In genomic region chr8:85421329-85421728, GRCm38 (mm10) we compare ENCODE assay signal across 35 mouse cellular contexts. TPM values are rescaled to one million over a fixed set of nuclear protein-coding genes. Genes with fewer than 3 reads are reported as not detected.
DNase-seq lines count a peak whose midpoint lies in the region; ATAC-seq and TF ChIP-seq lines count a peak whose summit lies in the region.
"Had no signal": no experiment of that assay in that cellular context is flagged by ENCODE, and none has a peak within 500 bp of the region (broad histone marks: within the 10 kb centered on the region; RNA-seq: fewer than 3 reads in every experiment).

No protein-coding gene starts in this region.

- peaks cover 38% of the 10 kb centered on the region; the same call in 1 of the 2 replicates for H3K36me3 ChIP-seq in heart, embryonic 12.5 days
- H3K36me3 ChIP-seq in liver, embryonic 13.5 days: peaks cover 11% of the 10 kb centered on the region
- peaks cover 7% of the 10 kb centered on the region; the same call in 1 of the 2 replicates for H3K36me3 ChIP-seq in liver, postnatal 0 days (replicated peaks; ENCODE audit: insufficient read depth, low read length)
- H3K36me3 ChIP-seq in ES-E14 (ENCODE audit: control insufficient read depth, insufficient read depth, low read length, poor library complexity, severe bottlenecking): no peaks in the 10 kb centered on the region
- H3K36me3 ChIP-seq: forebrain, embryonic 15.5 days had no signal

- H3K4me3 ChIP-seq in heart, embryonic 12.5 days: no peak overlapping the region
- 0 out of 2 replicates have a peak overlapping the region, but pooled peaks have one; percentile 16 for H3K4me3 ChIP-seq in liver, embryonic 13.5 days (replicated peaks)
- H3K4me3 ChIP-seq in liver, postnatal 0 days (ENCODE audit: low read depth, low read length): no peak overlapping the region
- peak overlapping the region; percentile 61 to 72 for H3K4me3 ChIP-seq in ES-E14 (ENCODE audit: insufficient read depth in 1 of 2, low read depth in 1 of 2, low read length in 2 of 2, poor library complexity in 1 of 2, severe bottlenecking in 1 of 2)
- H3K4me3 ChIP-seq: embryonic facial prominence, embryonic 10.5 days; embryonic facial prominence, embryonic 15.5 days; forebrain, embryonic 10.5 days; forebrain, embryonic 15.5 days; hindbrain, embryonic 13.5 days; limb, embryonic 12.5 days; midbrain, embryonic 12.5 days; myocyte; neural tube, embryonic 12.5 days had no signal

- H3K4me1 ChIP-seq in heart, embryonic 12.5 days (replicated peaks): peaks cover 40% of the 10 kb centered on the region
- H3K4me1 ChIP-seq in liver, embryonic 13.5 days (replicated peaks): peaks cover 47% of the 10 kb centered on the region
- peaks cover 10% of the 10 kb centered on the region for H3K4me1 ChIP-seq in liver, postnatal 0 days (ENCODE audit: insufficient read depth)
- peaks cover 0 to 9% of the 10 kb centered on the region in 2 experiments; a peak in 2 of 4 replicates for H3K4me1 ChIP-seq in ES-E14 (ENCODE audit: control insufficient read depth in 2 of 2, insufficient read depth in 2 of 2, low read length in 2 of 2, poor library complexity in 1 of 2)
- H3K4me1 ChIP-seq: embryonic facial prominence, embryonic 10.5 days; forebrain, embryonic 10.5 days; forebrain, embryonic 15.5 days; midbrain, embryonic 12.5 days; neural tube, embryonic 12.5 days had no signal

- no peaks in the 10 kb centered on the region for H3K9me3 ChIP-seq in heart, embryonic 12.5 days (replicated peaks)
- no peaks in the 10 kb centered on the region for H3K9me3 ChIP-seq in liver, embryonic 13.5 days (replicated peaks)
- H3K9me3 ChIP-seq in liver, postnatal 0 days (ENCODE audit: low read length): no peaks in the 10 kb centered on the region
- H3K9me3 ChIP-seq in ES-E14 (ENCODE audit: control insufficient read depth, insufficient read depth, low read depth, low read length): no peaks in the 10 kb centered on the region
- H3K9me3 ChIP-seq: embryonic facial prominence, embryonic 10.5 days; embryonic facial prominence, embryonic 15.5 days; forebrain, embryonic 10.5 days; forebrain, embryonic 15.5 days; hindbrain, embryonic 13.5 days; limb, embryonic 12.5 days; megakaryocyte, embryonic 14.5 days; midbrain, embryonic 12.5 days; neural tube, embryonic 12.5 days had no signal

- no peak for TF ChIP-seq EP300 in liver, postnatal 0 days (IDR thresholded peaks at IDR 0.05; ENCODE audit: low read depth)

- TF ChIP-seq CTCF in liver, postnatal 0 days (IDR thresholded peaks at IDR 0.05; ENCODE audit: low read depth): no peak

- 98% methylated on average over 1 of the region's 1 CpGs for WGBS in heart, embryonic 12.5 days
- WGBS in liver, embryonic 13.5 days (ENCODE audit: insufficient replicate concordance): 72% methylated on average over 1 of the region's 1 CpGs
- 95% methylated on average over 1 of the region's 1 CpGs for WGBS in liver, postnatal 0 days (ENCODE audit: insufficient replicate concordance)

- in situ Hi-C loops in ES-E14 (cut with MboI; ENCODE audit: low sequenced_read_pairs in 2 of 2, unreplicated experiment in 2 of 2): loop anchor here in 1 of 2 experiments (25.0 kb wide), 1 partner anchor 459 kb away; the partner anchor contains the start of genes Gm49661, Prdx2 and Rnaseh2a

- no peak overlapping the region for H3K27ac ChIP-seq in heart, embryonic 12.5 days (ENCODE audit: poor library complexity, severe bottlenecking)
- H3K27ac ChIP-seq in liver, embryonic 13.5 days: no peak overlapping the region
- no peak overlapping the region for H3K27ac ChIP-seq in liver, postnatal 0 days (ENCODE audit: low read depth)
- H3K27ac ChIP-seq in ES-E14 (ENCODE audit: insufficient read depth, low read depth, low read length, poor library complexity, severe bottlenecking): peak overlapping the region; percentile 45; the same call in 1 of the 2 replicates
- H3K27ac ChIP-seq: embryonic facial prominence, embryonic 10.5 days; embryonic facial prominence, embryonic 15.5 days; forebrain, embryonic 10.5 days; forebrain, embryonic 15.5 days; hindbrain, embryonic 13.5 days; limb, embryonic 12.5 days; midbrain, embryonic 12.5 days; neural tube, embryonic 12.5 days; stomach, postnatal 0 days had no signal

- peak; percentile 69 for DNase-seq in heart, adult 11 months
- DNase-seq in liver, embryonic 13.5 days: no peak
- DNase-seq in liver, postnatal 0 days: no peak
- no peak for DNase-seq in ES-E14 (ENCODE audit: low read depth, low spot score)
- no peak for DNase-seq in adrenal gland, postnatal 36 days
- DNase-seq in adrenal gland, postnatal 10 days: no peak
- DNase-seq: adrenal gland, adult 8-10 months; cerebellum, adult 18-20 months; cerebellum, postnatal 25 days; gastrocnemius, postnatal 25 days; heart, postnatal 4 days; kidney, adult 9 months; kidney, postnatal 14 days; lung, embryonic 14.5 days; right cerebral cortex, adult 18-20 months; right cerebral cortex, postnatal 4 days; thymus, adult 18-20 months; thymus, postnatal 25 days had no signal

- no peaks in the 10 kb centered on the region for H3K27me3 ChIP-seq in heart, embryonic 12.5 days (replicated peaks)
- no peaks in the 10 kb centered on the region for H3K27me3 ChIP-seq in liver, embryonic 13.5 days
- H3K27me3 ChIP-seq in liver, postnatal 0 days (ENCODE audit: insufficient read depth, low read length): no peaks in the 10 kb centered on the region
- H3K27me3 ChIP-seq: embryonic facial prominence, embryonic 15.5 days; forebrain, embryonic 15.5 days; hindbrain, embryonic 13.5 days; limb, embryonic 12.5 days; megakaryocyte, embryonic 14.5 days; midbrain, embryonic 12.5 days; neural tube, embryonic 12.5 days had no signal

- H3K9ac ChIP-seq in heart, embryonic 12.5 days: no peak overlapping the region
- H3K9ac ChIP-seq in liver, embryonic 13.5 days: no peak overlapping the region
- no peak overlapping the region for H3K9ac ChIP-seq in liver, postnatal 0 days (replicated peaks)
- H3K9ac ChIP-seq in ES-E14 (ENCODE audit: insufficient read depth, low read depth, low read length, poor library complexity, severe bottlenecking): peak overlapping the region; percentile 78
- H3K9ac ChIP-seq: embryonic facial prominence, embryonic 15.5 days; forebrain, embryonic 15.5 days; hindbrain, embryonic 13.5 days; limb, embryonic 12.5 days; lung, embryonic 14.5 days; midbrain, embryonic 12.5 days; neural tube, embryonic 12.5 days had no signal

- H3K4me2 ChIP-seq in heart, embryonic 12.5 days: no peak overlapping the region
- H3K4me2 ChIP-seq in liver, embryonic 13.5 days: no peak overlapping the region
- no peak overlapping the region for H3K4me2 ChIP-seq in liver, postnatal 0 days (ENCODE audit: low read depth, low read length)
- H3K4me2 ChIP-seq: embryonic facial prominence, embryonic 15.5 days; forebrain, embryonic 15.5 days; hindbrain, embryonic 13.5 days; limb, embryonic 12.5 days; liver, embryonic 11.5 days; lung, embryonic 14.5 days; midbrain, embryonic 12.5 days; neural tube, embryonic 12.5 days had no signal

- no peak for ATAC-seq in heart, embryonic 12.5 days (ENCODE audit: insufficient number of reproducible peaks, low FRiP score)
- no peak for ATAC-seq in liver, embryonic 13.5 days (ENCODE audit: low read depth)
- no peak for ATAC-seq in liver, postnatal 0 days
- peak; percentile 46; the same call in 1 of the 2 replicates for ATAC-seq in granulocyte monocyte progenitor cell, adult 5-6 weeks (replicated peaks; ENCODE audit: poor library complexity, severe bottlenecking)
- ATAC-seq: activated CD4-positive, CD25-positive, alpha-beta regulatory T cell, adult 4 months; forebrain, embryonic 15.5 days; intestine, embryonic 16.5 days had no signal

TF ChIP-seq in ES-E14, 5 proteins besides CTCF, POLR2A, EP300 and RAD21:
- no peak for TF ChIP-seq ZNF384 (IDR thresholded peaks at IDR 0.05; ENCODE audit: low read depth, low read length)
- TF ChIP-seq ZC3H11A (IDR thresholded peaks at IDR 0.05; ENCODE audit: borderline replicate concordance, low read depth, low read length): no peak
- no peak for TF ChIP-seq MAFK (IDR thresholded peaks at IDR 0.05; ENCODE audit: insufficient read depth, low read depth, low read length)
- no peak for TF ChIP-seq CHD2 (IDR thresholded peaks at IDR 0.05; ENCODE audit: low read depth, low read length)
- no peak for TF ChIP-seq HCFC1 (IDR thresholded peaks at IDR 0.05; ENCODE audit: borderline replicate concordance, insufficient read depth, low read length)

RNA-seq across cellular contexts. Expression of gene 4921524J17Rik, which starts 11.3 kb away (rescaled TPM):
- polyA plus RNA-seq in heart, embryonic 12.5 days (2016; fragmentation: Nextera tagmentation; extraction: Ambion mirVana): 69.5 and 73.4 TPM in 2 replicates
- 21.4 and 26.1 TPM in 2 replicates for polyA plus RNA-seq in liver, embryonic 13.5 days (2015; fragmentation: Nextera tagmentation; extraction: Ambion mirVana)
- 16.5 and 17.7 TPM in 2 replicates for polyA plus RNA-seq in liver, postnatal 0 days (2015; fragmentation: Nextera tagmentation; extraction: Ambion mirVana)
- total RNA-seq in ES-E14 (2012; rRNA removed): 15.0 and 19.5 TPM in 2 replicates
- 11.2 and 25.9 TPM in 2 replicates for total RNA-seq in granulocyte monocyte progenitor cell, adult 5-6 weeks (2014; fragmentation: Nextera tagmentation)
- total RNA-seq in granulocyte monocyte progenitor cell, adult 5-6 weeks (2017): 38.7 and 52.3 TPM in 2 replicates
- 10 to 100 TPM; 20.0 to 37.1 TPM for total RNA-seq in adrenal gland, postnatal 36 days (2021)
- 10 to 100 TPM; 15.3 to 21.4 TPM for total RNA-seq in adrenal gland, postnatal 10 days (2021)

RNA-seq across cellular contexts. Expression of gene Mylk3, which starts 35.2 kb away (rescaled TPM):
- polyA plus RNA-seq in heart, embryonic 12.5 days (2016; fragmentation: Nextera tagmentation; extraction: Ambion mirVana): 211 and 224 TPM in 2 replicates
- polyA plus RNA-seq in liver, embryonic 13.5 days (2015; fragmentation: Nextera tagmentation; extraction: Ambion mirVana): 44.7 and 45.8 TPM in 2 replicates
- polyA plus RNA-seq in liver, postnatal 0 days (2015; fragmentation: Nextera tagmentation; extraction: Ambion mirVana): 21.2 and 24.2 TPM in 2 replicates
- total RNA-seq in ES-E14 (2012; rRNA removed): 0.11 and 0.22 TPM in 2 replicates
- total RNA-seq in granulocyte monocyte progenitor cell, adult 5-6 weeks (2014; fragmentation: Nextera tagmentation): 0.60 and 1.4 TPM in 2 replicates
- total RNA-seq in granulocyte monocyte progenitor cell, adult 5-6 weeks (2017): 1.6 and 1.9 TPM in 2 replicates
- total RNA-seq in adrenal gland, postnatal 36 days (2021): under 1 TPM; 0.13 to 0.53 TPM
- total RNA-seq in adrenal gland, postnatal 10 days (2021): 1 to 10 TPM; 1.2 to 2.7 TPM
- total RNA-seq: midbrain, postnatal 0 days had no signal
- polyA plus RNA-seq: activated CD4-positive, CD25-positive, alpha-beta regulatory T cell, adult 4 months had no signal

Comparison
In these comparisons a context has a peak if more than half of its experiments do, and no peak if none do; other contexts are left out.
1. H3K4me3 ChIP-seq: peak in liver, embryonic 13.5 days (single experiment) and ES-E14 (2 of 2); none in heart, embryonic 12.5 days (single experiment) and liver, postnatal 0 days (single experiment).